Mouse (Mus musculus): ENCODE measurements at regions not wholly inside any gene's neighbourhood (a gene's known extent, or its start where the extent isn't known, plus 50 kb on each side); places are given as distances from the start of the nearest gene placed in this dataset.

DNA sequence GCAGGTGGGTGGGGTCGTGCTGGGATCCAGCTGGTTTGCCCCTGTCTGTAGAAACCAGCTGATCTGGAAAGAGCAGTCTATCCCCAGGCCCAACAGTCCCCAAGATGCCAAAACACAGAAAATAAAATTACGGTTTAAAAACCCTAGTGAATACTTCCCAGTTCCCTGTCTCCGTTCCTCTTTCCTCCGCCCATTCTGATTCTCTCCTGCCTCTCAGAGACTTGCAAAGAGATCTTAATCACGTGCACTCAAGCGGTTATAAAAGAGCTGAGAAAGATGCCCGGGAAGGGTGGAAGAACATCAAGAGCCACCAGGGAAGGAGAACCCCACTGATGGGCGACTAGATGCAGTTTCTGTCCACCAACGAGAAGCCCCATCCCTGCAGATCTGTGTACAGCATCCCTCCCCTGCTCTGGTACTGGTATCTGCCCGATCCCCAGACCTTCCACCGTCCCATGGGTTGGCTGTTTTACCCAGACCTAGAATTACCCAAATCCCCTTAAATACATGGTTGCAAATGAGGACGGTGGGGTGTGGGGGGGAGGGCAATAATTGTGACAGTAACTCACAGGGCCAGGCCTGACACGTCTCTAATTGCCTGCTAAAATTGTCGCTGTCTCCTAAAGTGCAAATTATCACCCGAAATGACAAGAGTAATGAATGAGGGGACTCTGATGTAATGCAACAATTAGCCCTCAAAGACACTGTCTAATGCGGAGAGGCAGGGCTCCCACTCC, 202.1 kb downstream of the Cryba4 start:
- no peak for TF ChIP-seq CTCF (IDR thresholded peaks at IDR 0.05; ENCODE audit: low read depth)
- no peak for TF ChIP-seq EP300 (IDR thresholded peaks at IDR 0.05; ENCODE audit: low read depth)

Measured in liver, postnatal 0 days (tissue).